Mouse (Mus musculus) cerebellum, adult 2 months (tissue): ENCODE results near the gene Stat2. TPM values are rescaled to one million over a fixed set of nuclear protein-coding genes. Genes with fewer than 3 reads are reported as not detected.
"Not testable (repeated sequence)": the region's sequence is repeated elsewhere in the genome, so short reads cannot be mapped to it uniquely, and the experiment has no call there.

Source experiments
- DNase-seq, 2 experiments: peaks; one replicate each; pipeline ENCODE4 v3.0.0; 2021
- H3K27ac ChIP-seq: fragments of 200-500 bp; 2 replicates; pipeline ENCODE4 v1.5.1; 2012; ENCODE audit warnings: low read length, control low read depth, inconsistent platforms; ENCODE audit not compliant: insufficient read depth
- H3K27me3 ChIP-seq: fragments of 200-500 bp; 2 replicates; pipeline ENCODE4 v1.6.1; 2012; ENCODE audit warnings: inconsistent platforms, mild to moderate bottlenecking, low read length, moderate library complexity; ENCODE audit not compliant: control insufficient read depth, insufficient read depth
- H3K4me1 ChIP-seq: fragments of 200-500 bp; 2 replicates; pipeline ENCODE4 v1.6.1; 2011; ENCODE audit warnings: low read length; ENCODE audit not compliant: control insufficient read depth, insufficient read depth
- H3K4me3 ChIP-seq: fragments of 200-500 bp; replicated peaks from 2 replicates; pipeline ENCODE3; 2011; ENCODE audit warnings: mild to moderate bottlenecking, low read depth, low read length, control low read depth; ENCODE audit not compliant: insufficient read depth
- CTCF ChIP-seq: fragments of 200-500 bp; IDR thresholded peaks from 2 replicates; pipeline ENCODE4 v1.5.1; 2011; ENCODE audit warnings: low read depth, mild to moderate bottlenecking, control low read depth, low read length, moderate library complexity, borderline replicate concordance; ENCODE audit not compliant: insufficient read depth
- POLR2A ChIP-seq: fragments of 200-500 bp; IDR thresholded peaks from 2 replicates; pipeline ENCODE4 v1.6.1; 2011; ENCODE audit warnings: low read length, control low read depth, borderline replicate concordance; ENCODE audit not compliant: insufficient read depth
- WGBS: fragments of 180-500 bp; shearing (Covaris S2); methylation state at CpG from one replicate; pipeline ENCODE4 v1.1.7; 2018; 5-methylcytosine and 5-hydroxymethylcytosine counted together
- polyA plus RNA-seq: library from polyadenylated mRNA; depleted of rRNA; stranded (reverse); fragments of >200 nt; gene quantifications from 2 replicates; pipeline ENCODE4 v1.2.3, GENCODE M21; 2012

Stat2 gene
- polyA plus RNA-seq, 1 experiment = 94.4 TPM

DNA sequence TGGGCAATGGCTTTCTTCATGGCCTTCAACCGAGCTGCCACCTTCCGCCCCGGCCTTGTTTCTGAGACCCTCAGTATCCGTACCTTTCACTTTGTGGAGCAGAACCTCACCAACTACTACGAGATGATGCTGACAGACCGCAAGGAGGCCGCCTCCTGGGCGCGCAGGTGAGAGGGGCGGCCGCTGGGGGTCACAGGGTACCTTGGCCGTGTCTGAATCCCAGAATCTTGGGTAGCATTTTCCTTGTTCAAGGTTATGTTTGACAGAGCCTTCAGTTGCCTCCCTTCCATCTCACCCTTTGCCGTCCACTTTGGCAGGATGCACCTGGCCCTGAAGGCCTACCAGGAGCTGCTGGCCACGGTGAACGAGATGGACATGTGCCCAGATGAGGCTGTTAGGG lies 26.2 kb upstream of the Stat2 start:
- DNase-seq = no peak
- no peaks in the 10 kb centered on the region for H3K4me1 ChIP-seq
- no peak for TF ChIP-seq CTCF
- TF ChIP-seq POLR2A = no peak
- H3K4me3 ChIP-seq = no peak overlapping the region
- no peaks in the 10 kb centered on the region for H3K27me3 ChIP-seq
- 89% methylated on average over 15 of the region's 15 CpGs for WGBS
- H3K27ac ChIP-seq = no peak overlapping the region

DNA sequence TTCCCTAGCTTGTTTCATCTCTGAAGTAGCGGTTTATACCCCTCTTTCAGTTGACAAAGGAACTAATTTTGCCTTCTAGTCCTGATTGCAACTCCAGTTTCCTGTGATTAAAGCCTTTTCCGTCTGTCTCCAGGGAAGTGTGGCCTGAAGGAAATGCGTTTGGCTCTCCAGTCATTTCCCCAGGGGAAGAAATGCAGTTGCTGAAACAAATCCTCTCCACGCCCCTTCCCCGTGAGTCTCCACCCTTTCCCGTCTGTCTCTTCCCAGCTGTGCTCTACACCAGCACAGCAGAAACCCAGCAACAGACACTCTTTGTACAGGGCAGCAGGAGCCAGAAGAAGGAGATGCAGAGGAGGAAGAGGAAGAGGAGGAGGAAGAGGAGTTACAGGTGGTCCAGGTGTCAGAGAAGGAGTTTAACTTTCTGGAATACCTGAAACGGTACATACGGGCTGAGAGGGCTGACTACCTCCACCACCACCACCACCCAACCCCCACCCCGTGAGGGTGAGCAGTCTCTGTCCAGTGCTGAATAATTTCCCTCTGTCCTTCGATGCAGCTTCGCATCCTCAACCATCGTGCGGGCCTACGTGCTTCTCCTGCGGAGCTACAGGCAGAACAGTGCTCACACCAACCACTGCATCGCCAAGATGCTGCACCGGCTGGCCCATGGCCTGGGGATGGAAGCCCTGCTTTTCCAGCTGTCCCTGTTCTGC lies 23.2 kb upstream of the Stat2 start:
- H3K4me1 ChIP-seq = no peaks in the 10 kb centered on the region
- H3K4me3 ChIP-seq = no peak overlapping the region
- no peak for TF ChIP-seq POLR2A
- TF ChIP-seq CTCF = no peak
- no peak for DNase-seq
- H3K27me3 ChIP-seq = no peaks in the 10 kb centered on the region
- H3K27ac ChIP-seq = no peak overlapping the region
- 76% methylated on average over 17 of the region's 17 CpGs for WGBS

DNA sequence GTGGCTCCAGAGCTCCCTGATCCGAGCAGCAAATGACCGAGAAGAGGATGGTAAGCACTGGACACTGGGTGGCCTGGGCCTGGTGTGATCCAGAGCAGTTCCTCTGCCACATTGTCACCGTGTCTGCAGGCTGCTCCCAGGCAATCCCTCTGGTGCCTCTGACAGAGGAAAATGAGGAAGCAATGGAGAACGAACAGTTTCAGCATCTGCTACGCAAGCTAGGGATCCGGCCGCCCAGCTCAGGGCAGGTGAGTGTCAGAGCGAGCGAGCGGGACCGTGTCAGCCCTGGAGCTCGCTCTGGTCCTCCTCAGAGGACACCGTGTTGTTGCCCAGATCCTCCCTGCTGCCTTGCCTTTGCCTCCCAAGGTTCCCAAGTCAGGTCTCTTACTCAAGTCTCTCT lies 19.8 kb upstream of the Stat2 start:
- no peak for DNase-seq
- Histone ChIP-seq H3K27me3 (no peaks in the 10 kb centered on the region), H3K4me3 (no peak overlapping the region), H3K27ac (no peak overlapping the region), H3K4me1 (no peaks in the 10 kb centered on the region)
- WGBS = 94% methylated on average over 13 of the region's 13 CpGs
- TF ChIP-seq POLR2A (no peak), CTCF (no peak)

DNA sequence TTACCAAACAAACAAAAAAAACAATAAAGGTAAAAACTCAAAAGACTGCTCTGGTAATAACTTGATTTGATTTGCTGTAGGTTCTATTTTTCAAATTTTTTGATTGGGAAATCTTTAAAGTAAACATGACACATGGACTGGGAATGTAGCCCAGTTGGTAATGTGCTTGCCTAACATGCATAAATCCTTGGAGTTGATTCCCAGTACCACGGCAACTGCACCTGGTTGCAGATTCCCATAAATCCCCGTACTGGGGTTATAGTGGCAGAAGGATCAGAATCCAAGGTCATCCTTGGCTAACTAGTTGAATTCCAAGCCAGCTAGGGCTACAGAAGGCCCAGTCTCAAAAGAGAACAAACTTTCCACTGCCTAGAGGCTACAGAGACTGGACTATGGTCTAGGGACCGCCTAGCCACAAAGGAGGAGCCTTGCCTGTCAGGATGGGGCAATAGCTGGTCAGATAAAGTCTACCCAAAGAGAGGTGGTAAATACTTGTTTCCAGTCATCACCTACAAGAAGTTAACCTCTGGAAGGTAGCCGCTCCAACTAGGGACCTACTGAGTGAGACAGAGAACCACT lies 16.6 kb upstream of the Stat2 start, which contains the start of gene Apon:
Apon (plus strand) TSS at position 420 of the 579 bp plus-strand sequence.
- Histone ChIP-seq H3K4me3 (no peak within 1 kb of the TSS), H3K27ac (no peak within 1 kb of the TSS), H3K27me3 (no peaks in the 10 kb centered on the region), H3K4me1 (no peaks in the 10 kb centered on the region)
- TF ChIP-seq CTCF (no peak), POLR2A (no peak)
- 68% methylated on average over 4 of the region's 4 CpGs for WGBS
- no peak for DNase-seq

DNA sequence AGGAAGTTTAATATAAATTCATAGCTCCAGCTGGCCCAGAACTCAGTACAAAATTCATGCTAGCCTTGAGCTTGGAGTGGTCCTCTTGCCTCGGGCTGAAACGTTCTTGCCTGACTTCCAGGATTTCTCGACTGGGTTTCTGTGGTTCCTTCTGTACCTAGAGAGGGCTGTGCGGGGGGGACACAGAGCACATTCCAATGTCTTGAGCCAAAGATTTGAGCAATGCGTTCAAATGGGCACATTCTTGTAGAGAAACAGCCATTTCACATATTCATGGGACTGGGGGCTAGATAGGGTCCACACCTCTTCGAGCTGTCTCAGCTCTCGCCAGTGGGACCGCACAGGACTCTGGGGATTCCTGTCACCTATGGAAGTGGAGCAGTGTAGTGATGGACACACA lies 14.4 kb upstream of the Stat2 start:
- no peak overlapping the region for H3K4me3 ChIP-seq
- no peaks in the 10 kb centered on the region for H3K27me3 ChIP-seq
- no peak overlapping the region for H3K27ac ChIP-seq
- no peaks in the 10 kb centered on the region for H3K4me1 ChIP-seq
- TF ChIP-seq CTCF (no peak), POLR2A (no peak)
- 90% methylated on average over 8 of the region's 8 CpGs for WGBS
- DNase-seq = no peak

DNA sequence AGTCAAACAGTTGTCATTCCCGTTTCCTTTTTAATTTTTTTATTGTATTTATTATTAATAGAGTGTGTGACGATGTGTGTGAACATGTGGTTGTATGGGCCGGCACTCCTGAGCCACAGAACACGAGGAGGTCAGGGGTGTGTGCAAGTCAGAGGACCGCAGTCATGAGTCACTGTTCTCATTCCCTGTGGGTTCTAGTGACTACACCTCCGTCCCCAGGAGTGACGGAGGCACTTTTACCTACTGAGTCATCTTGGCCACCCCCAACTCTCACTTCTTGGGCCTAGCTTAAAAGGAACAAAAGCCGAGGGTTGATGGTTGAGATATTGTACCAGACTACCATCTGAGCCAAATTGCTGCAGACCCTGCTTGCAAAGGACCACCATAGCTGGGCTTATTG lies 14.0 kb upstream of the Stat2 start:
- Histone ChIP-seq H3K4me1 (no peaks in the 10 kb centered on the region), H3K27me3 (no peaks in the 10 kb centered on the region), H3K27ac (no peak overlapping the region), H3K4me3 (no peak overlapping the region)
- 91% methylated on average over 8 of the region's 8 CpGs for WGBS
- DNase-seq = no peak
- TF ChIP-seq CTCF = no peak
- TF ChIP-seq POLR2A = no peak

DNA sequence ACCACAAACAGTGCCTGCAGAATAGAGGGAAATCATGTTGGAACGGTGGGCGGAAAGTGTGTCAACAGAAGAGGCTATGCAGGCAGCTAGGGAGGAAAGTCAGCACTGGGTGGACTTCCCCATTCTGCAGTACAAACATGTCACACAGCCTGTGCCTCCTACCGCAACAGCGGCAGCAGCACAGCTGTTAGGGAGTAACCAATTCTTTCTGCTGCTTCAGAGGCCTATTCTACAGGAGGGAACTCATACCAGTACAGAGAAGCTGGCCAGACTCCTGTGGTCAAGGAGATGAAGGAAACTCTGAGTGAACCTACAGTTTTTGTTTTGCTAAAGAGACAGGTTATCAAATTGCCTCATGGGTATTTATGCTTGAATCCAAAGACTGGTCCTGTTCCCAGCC lies 11.4 kb upstream of the Stat2 start:
- TF ChIP-seq CTCF (no peak), POLR2A (no peak)
- H3K27ac ChIP-seq = no peak overlapping the region
- H3K4me1 ChIP-seq = no peaks in the 10 kb centered on the region
- 80% methylated on average over 4 of the region's 4 CpGs for WGBS
- H3K27me3 ChIP-seq = no peaks in the 10 kb centered on the region
- H3K4me3 ChIP-seq = no peak overlapping the region
- no peak for DNase-seq

DNA sequence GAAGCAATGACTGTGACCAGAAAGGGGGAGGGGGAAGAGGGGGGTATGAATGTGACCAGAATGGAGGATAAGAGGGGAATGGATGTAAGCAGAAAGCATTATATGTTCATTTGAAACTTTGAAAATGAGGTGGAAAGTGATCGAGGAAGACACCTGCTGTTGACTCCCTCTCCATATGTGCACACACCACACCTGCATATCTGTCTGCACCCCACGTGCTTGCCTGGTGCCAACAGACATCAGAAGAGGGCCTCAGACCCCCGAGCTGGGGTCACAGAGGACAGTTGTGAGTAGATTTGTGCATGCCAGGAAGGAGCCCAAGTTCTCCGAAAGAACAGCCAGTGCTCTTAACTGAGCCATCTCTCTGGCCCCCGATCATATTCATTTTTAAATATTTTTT lies 10.4 kb upstream of the Stat2 start:
- Histone ChIP-seq H3K27me3 (no peaks in the 10 kb centered on the region), H3K4me1 (no peaks in the 10 kb centered on the region), H3K27ac (no peak overlapping the region), H3K4me3 (no peak overlapping the region)
- no peak for TF ChIP-seq CTCF
- no peak for TF ChIP-seq POLR2A
- WGBS = 87% methylated on average over 5 of the region's 5 CpGs
- no peak for DNase-seq

DNA sequence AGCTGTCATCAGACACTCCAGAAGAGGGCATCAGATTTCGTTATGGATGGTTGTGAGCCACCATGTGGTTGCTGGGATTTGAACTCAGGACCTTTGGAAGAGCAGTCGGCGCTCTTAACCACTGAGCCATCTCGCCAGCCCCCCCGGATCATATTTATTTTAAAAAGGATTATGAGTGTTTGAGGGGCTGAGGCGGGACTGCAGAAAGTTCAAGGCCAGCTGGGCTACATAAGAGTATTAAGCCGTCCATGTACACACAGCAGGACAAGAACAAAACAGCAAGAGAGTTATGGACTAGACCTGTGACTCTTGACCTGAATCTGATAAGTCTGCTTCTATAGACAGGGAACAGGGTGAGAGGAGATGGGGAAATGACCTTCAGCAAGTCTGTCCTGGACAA lies 10.0 kb upstream of the Stat2 start:
- not testable (repeated sequence) for H3K4me1 ChIP-seq, H3K27me3 ChIP-seq, DNase-seq, H3K27ac ChIP-seq, H3K4me3 ChIP-seq
- WGBS = 87% methylated on average over 7 of the region's 7 CpGs
